Mouse (Mus musculus) cerebellum, adult 11-12 months (tissue): ENCODE data around the gene Aldh3a2.

ENCODE experiments used
- DNase-seq: peaks from one replicate; pipeline ENCODE4 v3.0.0; 2022

Gene Aldh3a2

DNA sequence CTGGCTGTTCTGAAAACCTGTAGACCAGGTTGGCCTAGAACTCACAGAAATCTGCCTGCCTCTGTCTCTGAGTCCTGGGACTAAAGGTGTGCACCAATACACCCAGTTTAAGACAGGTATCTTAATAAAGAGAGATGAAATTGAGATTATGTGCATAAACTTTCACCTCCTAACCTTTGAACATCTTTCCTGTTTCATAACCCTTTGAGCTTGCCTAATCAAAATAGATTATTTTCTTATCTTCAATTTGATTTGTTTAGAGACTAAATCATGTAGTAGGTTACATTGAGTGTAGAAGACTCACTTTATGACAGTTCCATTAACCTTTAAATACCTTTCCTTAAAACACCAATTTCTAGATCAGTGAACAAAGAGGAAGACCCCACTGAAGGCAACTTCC is 4.3 kb upstream of the Aldh3a2 start:
- no peak for DNase-seq

DNA sequence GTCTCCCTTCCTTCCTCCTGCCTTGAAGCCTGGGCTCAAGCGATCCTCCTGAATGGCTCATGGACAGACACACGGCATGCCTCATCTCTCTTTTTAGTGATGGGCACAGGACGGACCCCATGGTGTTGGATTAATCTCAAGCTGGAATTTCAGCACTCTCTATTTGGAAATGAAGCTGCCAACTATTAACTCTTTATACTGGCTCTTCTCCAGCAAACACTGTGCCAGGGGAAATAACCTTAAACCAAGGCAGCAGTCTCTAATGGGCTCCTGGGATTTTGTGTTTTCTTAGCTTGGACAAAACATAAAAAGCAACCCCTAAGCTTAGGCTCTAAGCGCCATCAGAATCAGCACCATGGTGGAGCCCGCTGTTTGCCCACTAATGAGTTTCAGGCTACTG is 3.1 kb upstream of the Aldh3a2 start:
- DNase-seq: no peak

DNA sequence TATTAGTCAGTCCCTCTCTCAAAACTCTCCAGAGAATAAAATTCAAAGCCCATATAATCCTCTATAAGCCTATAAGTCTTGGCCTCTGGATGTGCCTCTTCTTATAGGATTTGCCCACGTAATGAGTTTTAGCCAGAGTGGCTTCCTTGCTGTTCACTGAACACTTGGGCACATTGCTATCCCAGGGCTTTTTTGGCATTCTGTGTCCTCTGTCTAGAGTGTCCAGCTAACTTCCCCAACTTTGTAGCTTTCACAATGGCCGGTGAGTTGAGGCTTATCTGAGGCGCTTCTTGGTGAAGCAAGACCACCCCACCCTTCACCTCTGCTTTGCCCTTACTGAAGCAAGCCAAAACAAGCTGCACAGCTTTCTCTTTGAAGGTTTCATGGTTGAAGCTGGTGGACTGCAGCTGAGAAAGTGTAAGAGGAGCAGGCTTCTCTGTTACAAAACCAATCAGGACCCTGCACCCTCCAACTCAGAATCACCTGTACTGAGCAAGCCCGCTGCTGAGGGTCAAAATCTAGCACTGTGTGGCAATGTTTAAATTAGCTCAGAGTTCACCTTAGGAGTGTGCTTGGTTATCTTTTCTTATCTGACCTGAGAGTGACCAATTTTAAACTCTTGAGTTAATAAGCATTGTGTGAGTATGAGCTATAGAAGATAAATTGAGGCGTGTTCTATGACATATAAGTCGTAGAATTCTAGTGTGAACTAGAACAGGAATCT is 1.5 kb upstream of the Aldh3a2 start:
- DNase-seq: no peak

DNA sequence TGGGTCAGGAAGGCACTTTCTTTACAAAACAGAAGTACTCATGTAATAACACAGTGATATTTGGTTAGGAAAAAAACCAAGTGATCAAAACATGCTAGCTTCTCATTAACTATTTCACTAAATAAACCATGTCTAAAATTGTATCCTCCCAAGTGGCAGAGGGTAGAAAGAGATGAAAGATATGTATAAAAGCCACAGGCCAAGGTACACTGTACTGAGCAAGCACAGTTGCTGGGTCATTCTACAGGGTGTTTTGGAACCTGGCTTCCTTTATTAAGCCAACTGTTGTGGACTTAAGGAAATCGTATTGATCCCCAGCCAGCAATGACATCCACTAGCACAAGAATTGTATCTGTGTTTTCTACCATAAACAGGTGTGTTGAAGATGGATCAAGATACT is 3.4 kb downstream of the Aldh3a2 start:
- DNase-seq: no peak

DNA sequence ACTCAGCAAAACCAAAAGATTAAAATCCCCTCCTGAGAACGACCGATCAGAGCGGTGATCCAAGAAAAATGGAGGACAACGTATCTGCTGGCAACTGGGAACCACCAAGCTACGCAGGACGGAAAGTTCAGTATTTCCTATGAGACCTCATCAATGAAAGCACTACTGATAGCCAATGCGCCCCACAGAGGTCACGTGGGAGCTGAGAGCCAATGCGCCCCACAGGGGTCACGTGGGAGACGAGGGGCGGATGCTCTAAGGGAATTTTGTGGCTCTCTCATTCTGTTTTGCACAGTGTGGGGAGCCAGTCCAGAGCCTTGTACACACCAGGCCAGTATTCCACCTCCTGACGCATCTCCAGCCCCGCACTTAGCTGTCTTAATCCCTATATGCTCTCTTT is 4.7 kb downstream of the Aldh3a2 start:
- no peak for DNase-seq

DNA sequence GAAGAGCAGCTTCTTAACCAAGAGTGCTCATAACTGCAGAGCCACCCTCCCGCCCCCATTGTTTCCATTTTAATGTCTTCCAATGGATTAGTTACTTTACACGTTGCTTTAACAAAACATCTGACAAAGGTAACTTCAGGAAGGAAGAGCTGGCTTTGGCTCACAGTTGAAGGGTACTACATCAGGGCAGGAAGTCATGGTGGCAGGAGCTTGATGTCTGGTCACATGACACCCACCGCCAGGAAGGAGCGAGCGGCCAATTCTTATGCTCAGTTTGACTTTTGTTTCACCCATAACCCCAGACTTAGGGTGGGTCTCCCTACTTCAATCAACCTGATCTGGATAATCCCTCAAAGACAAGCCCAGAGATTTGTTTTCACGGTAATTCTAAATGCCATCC is 8.2 kb downstream of the Aldh3a2 start:
- no peak for DNase-seq

DNA sequence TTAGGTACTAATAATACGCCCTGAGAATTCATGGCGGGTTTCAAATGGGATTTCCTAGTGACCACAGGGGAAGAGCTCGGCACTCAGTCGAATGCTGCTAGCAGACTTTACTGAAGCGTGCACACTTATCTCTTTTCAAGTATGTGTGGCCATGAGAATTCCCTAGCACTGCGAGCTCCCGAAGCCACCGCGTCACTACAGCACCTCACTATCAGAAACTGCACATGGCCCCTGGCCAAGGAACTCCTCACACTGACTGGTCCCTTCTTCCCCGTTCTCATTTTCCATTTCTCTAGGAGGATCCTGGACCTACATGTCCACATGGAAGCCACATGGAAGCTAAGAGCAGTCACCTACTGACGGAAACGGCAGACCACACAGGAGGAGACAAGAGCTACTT is 14.5 kb downstream of the Aldh3a2 start:
- DNase-seq: no peak

DNA sequence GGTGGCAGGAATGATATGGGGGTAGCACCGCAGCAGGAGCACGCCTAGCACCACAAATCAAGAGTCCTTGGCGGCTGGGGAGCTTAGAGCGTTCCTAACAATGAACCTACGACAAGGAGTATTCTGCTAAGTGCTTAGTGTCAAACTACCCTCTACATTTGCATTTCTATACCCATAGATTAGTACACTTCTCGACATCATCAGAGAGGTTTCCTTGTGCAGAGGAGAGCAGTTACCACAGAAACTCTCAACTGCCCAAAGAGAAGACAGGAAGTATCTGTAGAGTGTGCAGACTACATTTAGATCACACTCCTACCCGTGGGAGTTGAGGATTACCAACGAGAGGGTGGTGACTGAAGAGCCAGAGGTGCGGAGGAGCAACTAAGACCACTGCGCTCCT is 15.5 kb downstream of the Aldh3a2 start:
- no peak for DNase-seq

DNA sequence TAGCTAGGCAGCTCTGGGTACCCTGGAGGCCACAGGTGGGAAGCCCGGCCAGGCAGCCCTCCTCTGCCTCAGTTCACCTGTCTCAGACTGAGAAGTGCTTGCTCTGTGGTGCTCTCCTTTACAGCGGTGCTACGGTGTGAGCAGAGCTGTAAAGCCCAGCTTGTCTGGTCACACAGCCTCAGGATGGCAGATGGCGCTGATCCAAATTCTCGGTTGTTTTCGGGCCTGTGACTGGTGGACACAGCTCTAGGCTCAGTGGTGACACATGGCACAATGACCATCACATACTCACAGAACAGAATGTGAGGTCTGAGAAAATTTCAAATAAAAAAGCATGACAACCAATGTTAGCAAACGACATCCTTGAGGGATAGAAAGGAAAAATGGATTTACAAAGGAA is 22.9 kb downstream of the Aldh3a2 start:
- DNase-seq: no peak

DNA sequence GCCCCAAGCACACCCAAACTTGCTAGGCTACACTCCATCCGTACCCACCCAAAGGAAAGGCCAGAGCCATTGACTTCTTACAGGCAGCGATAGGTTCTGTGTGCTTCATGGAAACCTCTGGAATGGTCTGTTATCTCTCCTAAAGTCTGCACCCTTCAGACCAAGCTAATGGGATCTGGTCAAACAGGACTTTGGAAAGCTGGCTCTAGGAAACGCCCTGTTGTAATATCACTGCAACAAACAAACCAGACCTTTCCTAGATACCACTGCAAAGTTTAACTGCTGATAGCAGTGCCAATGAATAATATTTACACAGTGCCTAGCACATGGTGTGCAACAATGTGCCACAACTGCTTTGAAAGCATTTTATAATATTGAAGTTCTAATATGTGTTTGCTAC is 31.2 kb downstream of the Aldh3a2 start:
- DNase-seq: no peak

DNA sequence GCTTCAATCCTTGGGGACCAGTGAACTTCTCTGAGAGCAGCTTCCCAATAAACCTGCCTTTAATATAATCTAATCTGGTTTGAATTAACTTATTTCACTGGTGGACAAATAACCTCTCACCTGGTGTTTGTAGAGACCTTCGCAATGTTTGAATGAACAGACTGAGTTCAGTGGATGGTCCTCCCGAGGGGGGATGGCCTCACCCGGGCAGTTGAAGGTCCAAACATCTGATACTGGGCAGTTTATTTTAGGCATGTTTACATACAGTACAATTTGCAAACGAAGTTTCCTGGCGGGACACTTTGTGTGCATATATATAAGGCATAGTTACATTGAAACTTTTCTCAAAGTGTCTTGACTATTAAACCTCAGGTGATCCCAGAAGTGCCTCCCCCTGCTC is 33.1 kb downstream of the Aldh3a2 start:
- no peak for DNase-seq

DNA sequence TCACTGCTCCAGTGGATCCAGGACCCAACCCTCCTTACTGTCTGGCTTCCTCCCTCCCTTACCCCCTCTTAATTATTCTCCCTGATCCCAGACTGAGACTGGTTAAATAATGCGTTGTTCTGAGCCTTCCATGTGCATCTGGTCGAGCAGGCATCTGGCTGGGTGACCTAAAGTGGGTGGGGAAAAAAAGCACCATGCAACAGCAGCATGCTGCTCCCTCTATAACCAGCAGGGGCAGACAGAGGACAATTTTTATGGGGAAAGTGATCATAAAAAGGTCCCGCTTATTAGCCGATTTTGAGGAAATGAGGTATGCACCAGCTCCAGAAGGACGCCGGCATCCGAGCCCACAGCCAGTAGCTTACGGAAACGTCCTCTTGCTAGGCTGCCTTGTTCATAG is 35.9 kb downstream of the Aldh3a2 start:
- peak; percentile 65 for DNase-seq

DNA sequence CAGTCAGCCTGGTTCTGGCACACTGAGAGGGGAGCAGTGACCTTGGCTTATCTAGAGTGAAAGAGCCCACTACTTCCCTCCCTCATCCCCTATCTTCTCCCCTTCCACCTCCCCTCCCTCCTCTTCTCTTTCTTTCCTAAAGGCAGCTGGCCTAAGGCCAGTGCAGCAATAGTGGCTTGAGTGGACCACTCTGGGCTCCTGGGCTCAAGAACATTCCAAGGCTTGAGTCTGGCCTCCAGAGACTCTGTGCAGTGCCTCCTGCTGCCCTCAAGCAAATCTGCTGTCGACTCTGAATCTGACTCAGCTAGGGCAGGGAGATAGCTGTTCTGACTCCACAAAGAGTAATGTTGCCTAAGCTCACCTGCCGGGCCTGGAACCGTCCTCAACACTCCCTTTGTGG is 38.9 kb downstream of the Aldh3a2 start:
- DNase-seq: peak; percentile 51

DNA sequence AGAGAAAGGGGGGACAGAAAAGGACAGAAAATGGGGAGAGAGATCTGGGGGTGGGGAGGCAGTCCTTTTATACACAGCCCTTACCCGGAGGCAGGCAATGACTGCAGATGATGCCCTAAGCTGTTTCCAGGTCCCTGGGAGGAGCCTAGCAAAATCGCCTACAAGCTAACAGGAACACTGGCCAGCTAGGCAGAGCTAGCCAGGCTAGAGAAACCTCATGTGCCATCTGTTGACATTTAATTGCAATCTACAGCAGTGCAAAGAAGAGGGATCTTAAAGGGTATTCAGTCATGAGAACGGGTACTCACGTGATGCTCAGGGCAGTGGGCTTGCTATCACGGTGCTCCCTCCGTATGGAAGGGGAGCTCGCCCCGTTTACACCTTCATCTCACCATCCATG is 39.4 kb downstream of the Aldh3a2 start:
- peak; percentile 88 for DNase-seq

DNA sequence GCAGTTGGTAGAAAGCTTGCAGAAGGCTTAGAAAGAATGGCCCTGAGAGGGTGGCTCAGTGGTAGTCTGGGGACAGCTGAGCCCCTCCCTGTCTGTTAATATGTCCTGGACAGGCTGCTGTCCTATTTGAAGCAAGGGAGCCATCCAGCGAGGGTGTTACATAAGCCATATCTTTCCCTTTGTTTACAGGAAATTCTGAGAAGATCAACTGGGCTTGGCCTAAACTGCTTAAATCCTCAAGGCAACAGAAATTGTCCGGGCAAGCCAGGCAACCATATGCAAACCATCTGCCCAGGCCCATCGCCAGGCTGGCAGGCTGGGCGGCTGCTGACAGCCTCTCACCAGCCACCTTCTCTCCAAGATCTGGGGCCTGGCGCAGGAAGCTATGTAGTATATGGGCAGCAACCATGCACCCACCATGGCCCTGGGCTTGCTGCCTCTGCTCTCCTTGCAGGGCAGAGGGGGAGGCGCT is 41.3 kb downstream of the Aldh3a2 start:
- DNase-seq: peak; percentile 98

DNA sequence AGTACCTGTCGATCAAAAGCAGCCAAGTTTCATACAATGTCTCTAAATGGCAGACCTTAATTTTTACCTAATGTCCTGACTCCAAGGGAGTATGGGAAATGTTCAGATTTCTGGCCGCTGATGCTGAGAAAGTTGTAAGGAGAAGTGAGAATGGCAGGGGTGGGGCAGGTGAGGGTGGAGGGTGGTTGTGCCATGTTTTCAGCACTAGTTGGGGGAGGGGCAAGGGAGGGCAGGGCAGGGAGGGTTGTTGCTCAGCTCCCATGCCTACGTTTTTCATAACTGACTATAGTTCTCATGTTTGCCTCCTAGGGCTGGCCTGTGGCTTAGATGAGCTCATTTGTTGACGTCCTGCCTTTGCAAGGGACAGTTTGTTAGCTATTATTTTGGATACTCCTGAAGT is 41.8 kb downstream of the Aldh3a2 start:
- DNase-seq: no peak

DNA sequence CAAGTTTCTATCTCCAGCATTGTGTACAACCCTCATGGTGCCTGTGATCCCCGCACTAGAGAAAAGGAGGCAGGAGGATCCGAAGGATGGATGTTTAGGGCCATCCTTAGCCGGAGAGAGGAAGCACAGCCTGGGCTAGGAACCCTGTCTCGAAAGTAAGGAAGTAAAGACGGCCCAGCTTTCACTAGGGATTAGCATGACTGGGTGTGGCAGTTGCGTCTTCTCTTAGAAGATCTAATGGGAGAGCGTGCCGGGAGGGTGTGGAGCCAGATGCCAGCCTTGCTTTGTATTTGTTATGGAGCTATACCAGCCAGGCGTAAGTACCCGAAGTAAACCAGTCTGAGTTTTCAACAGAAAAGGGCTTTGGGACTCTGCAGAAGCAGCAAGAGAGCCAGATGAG is 42.4 kb downstream of the Aldh3a2 start:
- no peak for DNase-seq

DNA sequence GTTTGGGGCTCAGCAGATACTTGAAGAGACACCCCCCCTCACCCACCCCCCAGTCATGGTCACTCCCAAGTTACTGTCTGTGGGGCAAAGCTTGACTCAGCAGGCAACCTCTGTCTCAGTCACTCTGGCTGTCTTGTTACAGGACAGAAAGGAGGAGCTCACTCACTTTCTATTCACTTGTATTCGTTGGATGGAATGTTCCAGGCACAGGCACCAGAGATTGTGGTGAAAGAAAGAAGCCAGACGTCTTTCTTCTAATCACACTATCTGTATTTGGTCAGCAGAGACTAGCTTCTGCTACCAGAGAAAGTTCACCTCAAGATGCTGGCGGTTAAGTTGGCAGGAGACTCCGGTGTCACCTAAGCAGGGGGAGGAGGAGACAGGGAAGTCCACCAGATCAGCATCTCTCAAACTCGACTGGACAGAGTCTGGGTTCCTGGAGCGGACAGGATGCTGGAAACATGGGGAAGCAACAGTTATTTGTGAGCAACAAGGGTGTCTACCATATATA is 43.0 kb downstream of the Aldh3a2 start:
- DNase-seq: peak; percentile 37

DNA sequence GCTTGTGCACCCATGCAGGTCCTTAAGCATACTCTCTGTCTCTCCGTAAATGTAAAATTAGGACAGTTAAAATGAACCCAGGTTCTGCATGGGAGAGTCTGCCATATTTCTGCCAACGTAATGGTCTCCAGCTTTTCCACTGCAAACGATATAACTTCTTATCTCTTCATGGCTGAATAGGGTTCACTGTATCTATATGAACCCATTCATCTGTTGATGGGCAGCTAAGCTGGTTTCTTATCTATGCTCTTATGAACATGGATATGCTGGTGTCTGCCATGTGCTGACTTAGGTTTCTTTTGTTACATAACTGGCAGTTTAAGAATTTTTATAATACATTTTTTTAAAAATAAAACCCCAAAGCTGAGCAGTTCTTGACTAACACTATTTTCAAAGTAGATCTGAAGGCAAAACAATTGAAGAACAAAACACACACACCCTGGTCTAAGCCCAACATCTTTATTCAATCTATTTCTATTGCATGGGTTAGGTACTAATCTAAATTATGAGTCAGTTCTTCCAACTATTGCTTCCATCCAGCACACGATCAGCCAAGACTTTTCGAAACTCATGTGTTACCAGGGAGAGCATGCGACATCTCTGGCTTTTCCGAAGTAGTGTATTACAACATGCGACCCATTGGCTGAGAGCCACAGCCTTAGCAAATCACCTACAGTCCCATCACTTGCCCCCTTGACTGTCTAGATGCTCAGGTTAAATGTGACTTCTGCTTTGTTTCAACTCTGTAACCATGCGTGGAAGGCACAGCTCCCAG is 44.1 kb downstream of the Aldh3a2 start:
- no peak for DNase-seq

DNA sequence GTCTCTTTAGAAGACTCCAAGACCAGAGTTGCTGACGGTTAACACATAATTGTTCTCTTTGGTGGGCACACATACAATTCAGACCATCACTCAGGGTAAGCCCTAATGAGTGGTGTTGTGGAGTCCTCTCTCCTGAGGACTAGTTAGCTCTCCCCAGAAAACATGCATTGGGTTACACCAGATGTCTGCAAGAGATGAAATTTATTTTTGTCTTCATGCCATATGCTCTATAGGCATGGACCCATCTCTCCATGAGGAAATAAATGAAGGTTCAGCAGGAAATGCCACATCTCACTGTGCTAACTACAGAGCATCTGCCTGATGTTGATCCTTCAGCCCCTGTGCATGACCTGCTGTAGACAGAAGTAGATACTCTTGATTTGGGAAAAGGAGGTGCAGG is 45.3 kb downstream of the Aldh3a2 start:
- DNase-seq: no peak

DNA sequence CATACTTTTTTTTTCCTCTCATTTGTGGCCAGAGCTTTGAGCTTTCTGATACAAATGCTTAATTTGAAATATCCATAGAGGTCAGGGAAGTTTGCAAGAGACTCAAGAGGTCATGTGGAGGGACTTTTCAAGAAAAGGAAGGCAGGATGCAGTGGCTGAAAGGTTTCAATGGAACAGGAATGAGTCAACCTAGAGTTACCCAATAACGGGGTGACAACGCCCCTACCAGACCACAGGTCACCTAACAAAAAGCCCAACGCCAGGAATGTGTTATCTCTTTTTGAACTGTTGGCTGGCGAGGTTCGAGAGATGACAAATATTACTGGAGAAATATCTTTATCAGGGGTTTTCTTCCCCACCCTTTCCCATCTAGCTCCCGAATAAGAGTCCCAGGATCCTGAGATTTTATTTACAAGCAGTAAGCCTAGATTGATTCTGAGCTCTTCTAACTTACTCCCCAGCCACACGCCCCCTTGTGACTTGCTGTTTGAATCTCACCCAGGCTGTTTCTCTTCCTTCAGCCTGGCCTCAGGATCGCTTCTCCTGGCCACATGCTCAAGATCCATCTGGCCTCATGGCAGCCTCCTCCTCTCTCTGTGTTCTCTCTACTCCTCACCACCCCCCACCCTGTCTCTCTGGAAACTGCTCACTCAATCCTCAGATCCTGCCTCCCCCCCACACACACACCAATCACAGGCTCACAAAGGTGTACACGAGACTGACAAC is 46.9 kb downstream of the Aldh3a2 start:
- peak; percentile 69 for DNase-seq

DNA sequence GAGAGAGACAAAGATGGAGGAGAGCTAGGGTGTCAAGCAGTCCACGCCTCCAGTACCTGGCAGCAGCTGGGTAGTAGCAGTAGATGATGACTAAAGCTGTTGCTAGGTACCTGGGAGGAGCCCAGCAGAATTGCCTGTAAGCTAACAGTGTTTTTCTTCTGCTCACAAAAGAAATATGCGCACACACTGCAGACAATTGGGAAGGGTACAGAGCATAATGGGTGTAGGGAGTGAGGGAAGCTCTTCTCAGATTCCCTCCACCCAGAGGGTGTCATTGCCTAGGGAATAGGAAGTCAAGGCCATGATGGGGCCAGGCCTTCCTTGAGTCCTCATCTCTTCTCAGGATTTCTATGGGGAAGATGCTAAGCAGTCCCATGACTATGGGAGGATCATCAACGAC is 51.3 kb downstream of the Aldh3a2 start:
- DNase-seq: no peak

DNA sequence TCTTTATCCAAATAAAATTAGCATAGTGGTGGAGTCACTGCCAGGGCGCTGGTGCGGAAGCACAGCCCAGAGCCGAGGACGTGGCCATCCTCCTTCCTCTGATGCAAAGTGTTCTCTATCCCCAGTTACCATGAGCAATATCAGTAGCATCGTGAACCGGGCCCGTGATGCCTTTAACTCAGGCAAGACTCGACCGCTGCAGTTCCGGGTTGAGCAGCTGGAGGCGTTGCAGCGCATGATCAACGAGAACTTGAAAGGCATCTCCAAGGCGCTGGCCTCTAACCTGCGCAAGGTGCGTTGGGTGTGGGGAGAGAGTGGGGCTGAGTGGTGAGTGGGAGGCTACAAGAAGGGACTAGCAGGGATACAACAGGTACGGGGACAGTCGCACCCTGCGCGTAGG is 55.2 kb downstream of the Aldh3a2 start:
- DNase-seq: peak; percentile 25

DNA sequence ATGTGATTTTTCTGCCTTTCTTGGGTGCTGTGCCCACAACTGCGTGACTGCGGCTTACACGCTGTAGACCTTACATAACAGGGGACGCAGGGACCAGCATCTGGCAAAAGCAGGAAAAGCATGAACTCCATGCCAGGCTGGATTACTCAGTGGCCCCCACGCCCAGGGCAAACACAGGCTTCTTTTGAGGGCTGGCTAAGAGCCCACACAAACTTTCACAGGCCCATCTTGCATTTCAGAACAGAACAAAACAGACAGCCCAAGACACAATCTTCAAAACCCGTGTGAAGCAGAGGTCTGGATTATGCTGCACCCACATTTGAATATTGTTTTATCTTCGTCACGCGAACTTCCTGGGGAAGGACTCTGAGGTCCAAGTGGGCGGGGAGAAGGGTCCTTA is 58.9 kb downstream of the Aldh3a2 start:
- no peak for DNase-seq
